Mouse (Mus musculus): Measurements from ENCODE around the gene Hsdl2. TPM values are rescaled to one million over a fixed set of nuclear protein-coding genes. Genes with fewer than 3 reads are reported as not detected.

The Hsdl2 gene
- polyA plus RNA-seq, 1 experiment from 2014 or later: 50.5 TPM

GRCm38 (mm10) chr4:59629076-59629874, 47.9 kb downstream of the Hsdl2 start:
- Histone ChIP-seq H3K9ac (ENCODE audit: low read depth, low read length) (no peak overlapping the region), H3K36me3 (ENCODE audit: control insufficient read depth, insufficient read depth, low read length) (no peaks in the 10 kb centered on the region), H3K4me3 (ENCODE audit: low read length) (no peak overlapping the region), H3K4me1 (ENCODE audit: control insufficient read depth, insufficient read depth, low read depth, low read length) (peaks cover 16% of the 10 kb centered on the region), H3K27me3 (replicated peaks; ENCODE audit: control insufficient read depth, insufficient read depth, low read length) (no peaks in the 10 kb centered on the region), H3K27ac (ENCODE audit: low read depth, low read length) (no peak overlapping the region; the same call in 1 of the 2 replicates), H3K4me2 (ENCODE audit: low read length) (peak overlapping the region; percentile 28; the same call in 1 of the 2 replicates), H3K9me3 (ENCODE audit: control insufficient read depth, low read length) (no peaks in the 10 kb centered on the region)
- ATAC-seq: peak; percentile 19; the same call in 1 of the 2 replicates
- 8% methylated on average over 7 of the region's 7 CpGs for whole genome bisulfite sequencing

- Histone ChIP-seq H3K9me3 (ENCODE audit: control insufficient read depth, low read length) (no peaks in the 10 kb centered on the region), H3K36me3 (ENCODE audit: control insufficient read depth, insufficient read depth, low read length) (no peaks in the 10 kb centered on the region), H3K27me3 (replicated peaks; ENCODE audit: control insufficient read depth, insufficient read depth, low read length) (no peaks in the 10 kb centered on the region), H3K4me1 (ENCODE audit: control insufficient read depth, insufficient read depth, low read depth, low read length) (peaks cover 16% of the 10 kb centered on the region), H3K4me2 (ENCODE audit: low read length) (no peak overlapping the region), H3K27ac (ENCODE audit: low read depth, low read length) (no peak overlapping the region), H3K9ac (ENCODE audit: low read depth, low read length) (no peak overlapping the region), H3K4me3 (ENCODE audit: low read length) (no peak overlapping the region)
- WGBS: 43% methylated on average over 9 of the region's 9 CpGs
- ATAC-seq: no peak
Observed at GRCm38 (mm10) chr4:59630122-59630521, 48.8 kb downstream of the Hsdl2 start.

- H3K27me3 ChIP-seq (replicated peaks; ENCODE audit: control insufficient read depth, insufficient read depth, low read length): no peaks in the 10 kb centered on the region
- peaks cover 2% of the 10 kb centered on the region for H3K4me1 ChIP-seq (ENCODE audit: control insufficient read depth, insufficient read depth, low read depth, low read length)
- H3K9ac ChIP-seq (ENCODE audit: low read depth, low read length): no peak overlapping the region
- 61% methylated on average over 1 of the region's 1 CpGs for WGBS
- no peaks in the 10 kb centered on the region for H3K36me3 ChIP-seq (ENCODE audit: control insufficient read depth, insufficient read depth, low read length)
- H3K4me2 ChIP-seq (ENCODE audit: low read length): no peak overlapping the region
- ATAC-seq: no peak
- H3K9me3 ChIP-seq (ENCODE audit: control insufficient read depth, low read length): no peaks in the 10 kb centered on the region
- H3K4me3 ChIP-seq (ENCODE audit: low read length): no peak overlapping the region
- no peak overlapping the region for H3K27ac ChIP-seq (ENCODE audit: low read depth, low read length)
Observed at GRCm38 (mm10) chr4:59634532-59634931, 53.2 kb downstream of the Hsdl2 start.

GRCm38 (mm10) chr4:59639163-59639562, 57.8 kb downstream of the Hsdl2 start:
- Histone ChIP-seq H3K4me1 (ENCODE audit: control insufficient read depth, insufficient read depth, low read depth, low read length) (no peaks in the 10 kb centered on the region; the same call in none of the 2 replicates), H3K27me3 (replicated peaks; ENCODE audit: control insufficient read depth, insufficient read depth, low read length) (no peaks in the 10 kb centered on the region), H3K9ac (ENCODE audit: low read depth, low read length) (no peak overlapping the region), H3K36me3 (ENCODE audit: control insufficient read depth, insufficient read depth, low read length) (no peaks in the 10 kb centered on the region), H3K4me3 (ENCODE audit: low read length) (no peak overlapping the region), H3K27ac (ENCODE audit: low read depth, low read length) (no peak overlapping the region), H3K4me2 (ENCODE audit: low read length) (no peak overlapping the region), H3K9me3 (ENCODE audit: control insufficient read depth, low read length) (no peaks in the 10 kb centered on the region)
- ATAC-seq: no peak

- Histone ChIP-seq H3K36me3 (ENCODE audit: control insufficient read depth, insufficient read depth, low read length) (no peaks in the 10 kb centered on the region), H3K4me3 (ENCODE audit: low read length) (no peak overlapping the region), H3K4me2 (ENCODE audit: low read length) (no peak overlapping the region), H3K27me3 (replicated peaks; ENCODE audit: control insufficient read depth, insufficient read depth, low read length) (no peaks in the 10 kb centered on the region), H3K27ac (ENCODE audit: low read depth, low read length) (no peak overlapping the region), H3K9me3 (ENCODE audit: control insufficient read depth, low read length) (no peaks in the 10 kb centered on the region), H3K4me1 (ENCODE audit: control insufficient read depth, insufficient read depth, low read depth, low read length) (peaks cover 3% of the 10 kb centered on the region), H3K9ac (ENCODE audit: low read depth, low read length) (no peak overlapping the region)
- 92% methylated on average over 2 of the region's 2 CpGs for WGBS
- no peak for ATAC-seq
Observed at GRCm38 (mm10) chr4:59640720-59641119, 59.4 kb downstream of the Hsdl2 start.

GRCm38 (mm10) chr4:59642039-59642438, 60.7 kb downstream of the Hsdl2 start:
- Histone ChIP-seq H3K9ac (ENCODE audit: low read depth, low read length) (no peak overlapping the region), H3K4me3 (ENCODE audit: low read length) (no peak overlapping the region), H3K4me2 (ENCODE audit: low read length) (no peak overlapping the region), H3K27me3 (replicated peaks; ENCODE audit: control insufficient read depth, insufficient read depth, low read length) (no peaks in the 10 kb centered on the region), H3K4me1 (ENCODE audit: control insufficient read depth, insufficient read depth, low read depth, low read length) (peaks cover 3% of the 10 kb centered on the region), H3K9me3 (ENCODE audit: control insufficient read depth, low read length) (no peaks in the 10 kb centered on the region), H3K27ac (ENCODE audit: low read depth, low read length) (no peak overlapping the region), H3K36me3 (ENCODE audit: control insufficient read depth, insufficient read depth, low read length) (no peaks in the 10 kb centered on the region)
- ATAC-seq: no peak
- 86% methylated on average over 3 of the region's 3 CpGs for WGBS

- Histone ChIP-seq H3K36me3 (ENCODE audit: control insufficient read depth, insufficient read depth, low read length) (no peaks in the 10 kb centered on the region), H3K27ac (ENCODE audit: low read depth, low read length) (no peak overlapping the region), H3K9me3 (ENCODE audit: control insufficient read depth, low read length) (no peaks in the 10 kb centered on the region), H3K4me2 (ENCODE audit: low read length) (no peak overlapping the region), H3K4me3 (ENCODE audit: low read length) (no peak overlapping the region), H3K9ac (ENCODE audit: low read depth, low read length) (no peak overlapping the region), H3K4me1 (ENCODE audit: control insufficient read depth, insufficient read depth, low read depth, low read length) (peaks cover 3% of the 10 kb centered on the region), H3K27me3 (replicated peaks; ENCODE audit: control insufficient read depth, insufficient read depth, low read length) (no peaks in the 10 kb centered on the region)
- ATAC-seq: no peak
- WGBS: 92% methylated on average over 2 of the region's 2 CpGs
Observed at GRCm38 (mm10) chr4:59642657-59643056, 61.3 kb downstream of the Hsdl2 start.

- H3K4me3 ChIP-seq (ENCODE audit: low read length): no peak overlapping the region
- no peaks in the 10 kb centered on the region for H3K27me3 ChIP-seq (replicated peaks; ENCODE audit: control insufficient read depth, insufficient read depth, low read length)
- 84% methylated on average over 3 of the region's 3 CpGs for WGBS
- peaks cover 3% of the 10 kb centered on the region; the same call in 1 of the 2 replicates for H3K4me1 ChIP-seq (ENCODE audit: control insufficient read depth, insufficient read depth, low read depth, low read length)
- no peak overlapping the region for H3K27ac ChIP-seq (ENCODE audit: low read depth, low read length)
- H3K9ac ChIP-seq (ENCODE audit: low read depth, low read length): no peak overlapping the region
- H3K36me3 ChIP-seq (ENCODE audit: control insufficient read depth, insufficient read depth, low read length): no peaks in the 10 kb centered on the region
- H3K9me3 ChIP-seq (ENCODE audit: control insufficient read depth, low read length): no peaks in the 10 kb centered on the region
- ATAC-seq: no peak
- no peak overlapping the region for H3K4me2 ChIP-seq (ENCODE audit: low read length)
Observed at GRCm38 (mm10) chr4:59644431-59644830, 63.1 kb downstream of the Hsdl2 start.

GRCm38 (mm10) chr4:59644992-59645391, 63.6 kb downstream of the Hsdl2 start:
- Histone ChIP-seq H3K27ac (ENCODE audit: low read depth, low read length) (no peak overlapping the region), H3K9me3 (ENCODE audit: control insufficient read depth, low read length) (no peaks in the 10 kb centered on the region), H3K27me3 (replicated peaks; ENCODE audit: control insufficient read depth, insufficient read depth, low read length) (no peaks in the 10 kb centered on the region), H3K4me1 (ENCODE audit: control insufficient read depth, insufficient read depth, low read depth, low read length) (peaks cover 3% of the 10 kb centered on the region; the same call in 1 of the 2 replicates), H3K36me3 (ENCODE audit: control insufficient read depth, insufficient read depth, low read length) (no peaks in the 10 kb centered on the region), H3K9ac (ENCODE audit: low read depth, low read length) (no peak overlapping the region), H3K4me3 (ENCODE audit: low read length) (no peak overlapping the region), H3K4me2 (ENCODE audit: low read length) (no peak overlapping the region)
- WGBS: 46% methylated on average over 4 of the region's 4 CpGs
- no peak; the same call in 1 of the 2 replicates for ATAC-seq
